11 mouse cellular contexts compared by ENCODE assay signal in genomic region chr2:20249403-20249802, GRCm38 (mm10).
A peak's percentile ranks its signal among the peaks of the same experiment; 100 is the strongest.
DNase-seq lines count a peak whose midpoint lies in the region; ATAC-seq lines count a peak whose summit lies in the region.
"Had no signal": no experiment of that assay in that cellular context is flagged by ENCODE, and none has a peak within 500 bp of the region (broad histone marks: within the 10 kb centered on the region; RNA-seq: fewer than 3 reads in every experiment).

No protein-coding gene starts in this region.

- H3K9ac ChIP-seq in midbrain, embryonic 13.5 days (replicated peaks), result no peak overlapping the region
- H3K9ac ChIP-seq: neural tube, embryonic 15.5 days had no signal

- ATAC-seq in frontal cortex, adult (ENCODE audit: low TSS enrichment), result peak; percentile 99
- no peak for ATAC-seq in CD4-positive, CD25-positive, alpha-beta regulatory T cell, adult 4 months
- ATAC-seq in midbrain, embryonic 13.5 days, result no peak
- no peak for ATAC-seq in monocyte, adult 5-6 weeks (replicated peaks; ENCODE audit: insufficient number of reproducible peaks, low FRiP score, low TSS enrichment, poor library complexity, severe bottlenecking)

- no peaks in the 10 kb centered on the region for H3K4me1 ChIP-seq in heart, embryonic 10.5 days
- 0 out of 2 replicates have a peak, but pooled peaks cover 6% of the 10 kb centered on the region for H3K4me1 ChIP-seq in midbrain, embryonic 13.5 days (replicated peaks)

- DNase-seq in heart, adult 8-10 months (ENCODE audit: low spot score), result peak; percentile 40
- DNase-seq in heart, embryonic 10.5 days (ENCODE audit: low spot score), result no peak
- DNase-seq in heart, postnatal 36 days, result peak; percentile 13 to 15
- DNase-seq in left cerebral cortex, postnatal 4 days, result peak; percentile 1
- DNase-seq: kidney, adult 18-20 months; lung, postnatal 4 days had no signal

- no peaks in the 10 kb centered on the region for H3K27me3 ChIP-seq in heart, embryonic 10.5 days (ENCODE audit: insufficient read depth, poor library complexity, severe bottlenecking)
- no peaks in the 10 kb centered on the region for H3K27me3 ChIP-seq in midbrain, embryonic 13.5 days
- H3K27me3 ChIP-seq: neural tube, embryonic 15.5 days had no signal

- no peak overlapping the region for H3K4me3 ChIP-seq in heart, embryonic 10.5 days
- H3K4me3 ChIP-seq in midbrain, embryonic 13.5 days (replicated peaks), result no peak overlapping the region
- H3K4me3 ChIP-seq: neural tube, embryonic 15.5 days had no signal

- intact Hi-C loops in heart, postnatal 36 days (cut with DNase I), result no loop called here
- intact Hi-C loops in left cerebral cortex, postnatal 4 days (cut with DNase I), result no loop called here

- H3K27ac ChIP-seq in heart, embryonic 10.5 days, result no peak overlapping the region
- no peak overlapping the region for H3K27ac ChIP-seq in midbrain, embryonic 13.5 days
- H3K27ac ChIP-seq: neural tube, embryonic 15.5 days had no signal

- H3K36me3 ChIP-seq in heart, embryonic 10.5 days, result no peaks in the 10 kb centered on the region
- no peaks in the 10 kb centered on the region for H3K36me3 ChIP-seq in midbrain, embryonic 13.5 days
- H3K36me3 ChIP-seq: neural tube, embryonic 15.5 days had no signal

- no peaks in the 10 kb centered on the region for H3K9me3 ChIP-seq in heart, embryonic 10.5 days
- no peaks in the 10 kb centered on the region for H3K9me3 ChIP-seq in midbrain, embryonic 13.5 days
- H3K9me3 ChIP-seq: neural tube, embryonic 15.5 days had no signal

- 60% methylated on average over 4 of the region's 4 CpGs for WGBS in heart, embryonic 10.5 days
- 68% methylated on average over 4 of the region's 4 CpGs for WGBS in midbrain, embryonic 13.5 days

- no peak overlapping the region for H3K4me2 ChIP-seq in midbrain, embryonic 13.5 days (replicated peaks)
- H3K4me2 ChIP-seq: neural tube, embryonic 15.5 days had no signal
